Mouse (Mus musculus) embryonic fibroblast, embryonic 13.5 days (primary cell): ENCODE results near the gene Ggact.

Experiments used
- CTCF ChIP-seq: IDR thresholded peaks from 2 replicates; pipeline ENCODE4 v1.5.1; 2011; ENCODE audit warnings: mild to moderate bottlenecking, control low read depth, low read length, moderate library complexity, borderline replicate concordance; ENCODE audit not compliant: insufficient read depth
- POLR2A ChIP-seq: IDR thresholded peaks from 2 replicates; pipeline ENCODE4 v1.6.1; 2011; ENCODE audit warnings: low read depth, mild to moderate bottlenecking, control low read depth, low read length, moderate library complexity

DNA sequence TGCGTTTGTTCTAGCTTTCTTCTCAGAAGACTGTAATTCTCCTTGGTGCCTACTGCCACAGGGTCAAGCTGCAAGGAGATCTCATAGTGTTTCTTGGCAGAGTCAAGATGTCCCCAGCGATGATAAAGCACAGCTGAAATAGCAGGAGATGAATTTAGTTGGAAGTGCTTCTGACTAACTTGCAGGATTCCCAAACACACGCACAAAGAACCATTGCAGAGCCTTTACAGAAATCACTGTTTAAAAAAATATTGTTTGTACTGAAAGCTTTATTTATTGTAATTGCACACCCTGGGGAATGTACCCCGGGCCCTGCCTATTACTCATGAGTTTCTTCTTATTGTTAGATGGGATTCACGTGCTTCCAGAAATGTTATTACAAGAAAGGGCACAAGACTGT, 6.5 kb upstream of the Ggact start:
- TF ChIP-seq CTCF, result no peak
- TF ChIP-seq POLR2A, result no peak
